7 mouse cellular contexts compared by ENCODE assay signal in the genomic region with DNA sequence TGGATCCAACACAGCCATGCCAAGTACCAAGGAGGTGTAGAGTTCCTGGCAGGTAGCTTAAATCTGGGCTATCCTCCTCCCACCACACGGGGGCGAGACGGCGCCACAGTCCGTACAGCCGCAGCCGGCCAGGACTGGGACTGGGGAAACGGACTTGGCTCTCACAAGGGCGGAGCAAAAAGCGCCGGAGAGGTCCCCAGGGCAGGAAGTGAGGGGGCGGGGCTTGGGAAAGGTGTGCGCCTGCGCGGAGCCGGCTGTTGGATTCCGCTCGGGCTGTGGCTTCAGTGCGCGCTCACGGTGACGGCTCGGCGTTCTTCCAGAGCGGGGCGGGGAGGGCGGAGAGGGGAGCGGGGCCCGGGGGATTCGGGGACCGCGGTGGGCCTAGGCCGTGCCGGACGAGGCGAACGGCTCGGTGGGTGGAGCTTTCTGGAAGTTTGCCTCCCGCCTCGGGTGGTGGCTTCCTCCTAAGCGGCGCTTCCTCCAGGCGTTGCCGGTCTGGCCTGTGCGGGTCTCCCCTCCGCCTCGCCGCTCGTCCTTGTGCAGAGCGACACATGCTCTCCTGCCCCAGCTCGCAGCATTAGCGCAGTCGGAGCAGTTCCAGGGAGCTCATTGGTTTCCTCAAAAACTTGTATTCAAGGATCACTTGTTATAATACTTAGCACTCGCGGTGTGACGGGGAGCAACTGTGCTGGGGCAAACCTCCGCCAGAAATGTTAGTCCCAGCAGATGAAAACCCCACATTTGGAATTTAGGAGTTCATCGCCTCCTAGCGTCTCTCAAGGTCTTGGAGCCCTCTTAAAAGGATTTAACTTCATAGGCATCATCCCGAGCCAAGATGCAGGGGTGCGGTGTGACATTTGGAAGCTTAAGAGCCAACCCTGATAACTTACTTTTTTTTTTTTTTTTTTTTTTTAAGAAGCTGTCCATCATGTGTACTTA. TPM values are rescaled to one million over a fixed set of nuclear protein-coding genes. Genes with fewer than 3 reads are reported as not detected.
DNase-seq lines count a peak whose midpoint lies in the region; ATAC-seq lines count a peak whose summit lies in the region.

Gene Oma1, plus strand, starts transcription at position 226 of the 939 bp plus-strand sequence.

- ATAC-seq in embryonic facial prominence, embryonic 11.5 days (replicated peaks; ENCODE audit: insufficient number of reproducible peaks, low FRiP score, low TSS enrichment, low read depth): peak; percentile 99
- ATAC-seq in granulocyte monocyte progenitor cell, adult 5-6 weeks (replicated peaks; ENCODE audit: poor library complexity, severe bottlenecking): peak; percentile 94
- peak; percentile 99 for ATAC-seq in midbrain, embryonic 13.5 days

- H3K36me3 ChIP-seq in embryonic facial prominence, embryonic 11.5 days (replicated peaks; ENCODE audit: control insufficient read depth, insufficient read depth, low read depth, low read length): no peaks in the 10 kb centered on the region
- no peaks in the 10 kb centered on the region for H3K36me3 ChIP-seq in limb, embryonic 10.5 days
- H3K36me3 ChIP-seq in midbrain, embryonic 13.5 days: no peaks in the 10 kb centered on the region

- H3K27me3 ChIP-seq in embryonic facial prominence, embryonic 11.5 days (ENCODE audit: control insufficient read depth, insufficient read depth, low read length): no peaks in the 10 kb centered on the region
- H3K27me3 ChIP-seq in limb, embryonic 10.5 days (ENCODE audit: low read depth, poor library complexity, severe bottlenecking): no peaks in the 10 kb centered on the region
- H3K27me3 ChIP-seq in midbrain, embryonic 13.5 days: no peaks in the 10 kb centered on the region

- H3K9ac ChIP-seq in embryonic facial prominence, embryonic 11.5 days (replicated peaks; ENCODE audit: low read length): peak within 1 kb of the TSS; percentile 77
- H3K9ac ChIP-seq in midbrain, embryonic 13.5 days (replicated peaks): peak within 1 kb of the TSS; percentile 73

- DNase-seq in adrenal gland, postnatal 14 days: peak; percentile 100
- DNase-seq in embryonic facial prominence, embryonic 11.5 days (ENCODE audit: low spot score): peak; percentile 99
- peak; percentile 97 for DNase-seq in kidney, adult 11 months
- DNase-seq in limb, embryonic 10.5 days (ENCODE audit: low spot score): peak; percentile 99
- DNase-seq in spleen, adult 12 weeks (ENCODE audit: low spot score): peak; percentile 92

- WGBS in embryonic facial prominence, embryonic 11.5 days: under 1% methylated on average over 53 of the region's 61 CpGs
- WGBS in limb, embryonic 10.5 days: under 1% methylated on average over 61 of the region's 61 CpGs
- under 1% methylated on average over 61 of the region's 61 CpGs for WGBS in midbrain, embryonic 13.5 days

- peak within 1 kb of the TSS; percentile 50 for H3K4me2 ChIP-seq in embryonic facial prominence, embryonic 11.5 days (ENCODE audit: low read depth, low read length)
- H3K4me2 ChIP-seq in midbrain, embryonic 13.5 days (replicated peaks): peak within 1 kb of the TSS; percentile 69

- no peaks in the 10 kb centered on the region for H3K4me1 ChIP-seq in embryonic facial prominence, embryonic 11.5 days (ENCODE audit: control insufficient read depth, insufficient read depth, low read length)
- peaks cover 3% of the 10 kb centered on the region; the same call in 1 of the 2 replicates for H3K4me1 ChIP-seq in limb, embryonic 10.5 days
- peaks cover 8% of the 10 kb centered on the region for H3K4me1 ChIP-seq in midbrain, embryonic 13.5 days (replicated peaks)

- H3K4me3 ChIP-seq in embryonic facial prominence, embryonic 11.5 days (ENCODE audit: low read depth, low read length): peak within 1 kb of the TSS; percentile 63
- H3K4me3 ChIP-seq in limb, embryonic 10.5 days: peak within 1 kb of the TSS; percentile 75
- peak within 1 kb of the TSS; percentile 55 for H3K4me3 ChIP-seq in midbrain, embryonic 13.5 days (replicated peaks)

- peak within 1 kb of the TSS; percentile 87 for H3K27ac ChIP-seq in embryonic facial prominence, embryonic 11.5 days (replicated peaks; ENCODE audit: low read depth, low read length)
- peak within 1 kb of the TSS; percentile 96 for H3K27ac ChIP-seq in limb, embryonic 10.5 days
- H3K27ac ChIP-seq in midbrain, embryonic 13.5 days: peak within 1 kb of the TSS; percentile 94

- H3K9me3 ChIP-seq in embryonic facial prominence, embryonic 11.5 days (replicated peaks; ENCODE audit: control insufficient read depth, low read length): no peaks in the 10 kb centered on the region
- H3K9me3 ChIP-seq in limb, embryonic 10.5 days (replicated peaks): no peaks in the 10 kb centered on the region
- no peaks in the 10 kb centered on the region for H3K9me3 ChIP-seq in midbrain, embryonic 13.5 days

RNA-seq across cellular contexts. Expression of gene Oma1, which starts in this region (rescaled TPM):
- 14.9 and 15.2 TPM in 2 replicates for total RNA-seq in adrenal gland, postnatal 14 days (2021)
- polyA plus RNA-seq in embryonic facial prominence, embryonic 11.5 days (2014; fragmentation: Nextera tagmentation; extraction: Ambion mirVana): 18.8 and 18.9 TPM in 2 replicates
- 18.2 and 20.6 TPM in 2 replicates for total RNA-seq in granulocyte monocyte progenitor cell, adult 5-6 weeks (2014; fragmentation: Nextera tagmentation)
- total RNA-seq in granulocyte monocyte progenitor cell, adult 5-6 weeks (2017): 54.6 and 71.3 TPM in 2 replicates
- 16.7 and 17.6 TPM in 2 replicates for polyA plus RNA-seq in limb, embryonic 10.5 days (2016; fragmentation: Nextera tagmentation; extraction: Ambion mirVana)
- polyA plus RNA-seq in midbrain, embryonic 13.5 days (2015; fragmentation: Nextera tagmentation; extraction: Ambion mirVana): 11.1 and 12.0 TPM in 2 replicates

Comparison
In these comparisons a context has a peak if more than half of its experiments do, and no peak if none do; other contexts are left out.
1. Peak in every context shown above with its lines: DNase-seq, ATAC-seq, H3K4me3 ChIP-seq and H3K27ac ChIP-seq.